Mouse (Mus musculus) gastrocnemius, adult 2 months (tissue): Measurements from ENCODE around the gene Il17f. TPM values are rescaled to one million over a fixed set of nuclear protein-coding genes. Genes with fewer than 3 reads are reported as not detected.

Source experiments
- DNase-seq: peaks from one replicate; pipeline ENCODE4 v3.0.0; 2022
- H3K27ac ChIP-seq: fragments of 200-600 bp; 2 replicates; pipeline ENCODE4 v1.8.1; 2022; ENCODE audit warnings: mild to moderate bottlenecking
- H3K4me3 ChIP-seq: fragments of 200-600 bp; 2 replicates; pipeline ENCODE4 v1.8.1; 2022; ENCODE audit warnings: mild to moderate bottlenecking, moderate library complexity
- CTCF ChIP-seq: fragments of 200-600 bp; IDR thresholded peaks from 2 replicates; pipeline ENCODE4 v1.8.1; 2022; ENCODE audit warnings: antibody characterized with exemption, mild to moderate bottlenecking, moderate library complexity
- intact Hi-C: fragments of 180-260 bp; cut with DNase I; formaldehyde crosslinking; loops from one replicate; pipeline ENCODE4 v1.15.1; 2025
- total RNA-seq, 2 experiments: library from RNA; stranded (reverse); gene quantifications; 2 replicates each; pipeline ENCODE4 v1.2.3; 2021

The Il17f gene
- total RNA-seq, 2 experiments from 2014 or later = not detected

- TF ChIP-seq CTCF = no peak
- intact Hi-C loops = no loop called here
These were observed 30.1 kb downstream of the Il17f start for GRCm38 (mm10) chr1:20760331-20760730.

GRCm38 (mm10) chr1:20759799-20760198 is 30.6 kb downstream of the Il17f start:
- Histone ChIP-seq H3K27ac (no peak overlapping the region), H3K4me3 (no peak overlapping the region)
- intact Hi-C loops = no loop called here
- DNase-seq = no peak
- TF ChIP-seq CTCF = no peak

More at GRCm38 (mm10) chr1:20760331-20760730, 30.1 kb downstream of the Il17f start:
- DNase-seq = no peak
- no peak overlapping the region for H3K4me3 ChIP-seq
- no peak overlapping the region for H3K27ac ChIP-seq

GRCm38 (mm10) chr1:20757586-20757985 is 32.8 kb downstream of the Il17f start:
- no peak for TF ChIP-seq CTCF
- intact Hi-C loops = no loop called here
- Histone ChIP-seq H3K4me3 (no peak overlapping the region), H3K27ac (no peak overlapping the region)
- DNase-seq = no peak

- no peak for DNase-seq
- H3K4me3 ChIP-seq = no peak overlapping the region
- intact Hi-C loops = loop anchor here (5.0 kb wide), 1 partner anchor 142 kb away; no protein-coding TSS in a partner anchor
- no peak for TF ChIP-seq CTCF
- H3K27ac ChIP-seq = no peak overlapping the region
These were observed 36.0 kb downstream of the Il17f start for GRCm38 (mm10) chr1:20754439-20754838.

- intact Hi-C loops = no loop called here
- TF ChIP-seq CTCF = no peak
- no peak overlapping the region for H3K27ac ChIP-seq
- DNase-seq = no peak
- no peak overlapping the region for H3K4me3 ChIP-seq
These were observed 49.9 kb downstream of the Il17f start for GRCm38 (mm10) chr1:20740496-20740998.

GRCm38 (mm10) chr1:20738483-20738882 is 51.9 kb downstream of the Il17f start:
- intact Hi-C loops = loop anchor here (1.0 kb wide), 1 partner anchor 125 kb away; no protein-coding TSS in a partner anchor
- DNase-seq = no peak
- peak; percentile 52 for TF ChIP-seq CTCF
- Histone ChIP-seq H3K27ac (no peak overlapping the region), H3K4me3 (no peak overlapping the region)

GRCm38 (mm10) chr1:20736572-20736971 is 53.8 kb downstream of the Il17f start:
- DNase-seq = no peak
- H3K27ac ChIP-seq = no peak overlapping the region
- no peak overlapping the region for H3K4me3 ChIP-seq
- TF ChIP-seq CTCF = no peak
- intact Hi-C loops = no loop called here

GRCm38 (mm10) chr1:20730903-20731302 is 59.5 kb downstream of the Il17f start, which contains the start of gene Il17a:
Gene Il17a, plus strand, starts transcription at chr1:20730905.
- intact Hi-C loops = no loop called here

More at GRCm38 (mm10) chr1:20730903-20731302, 59.5 kb downstream of the Il17f start, which contains the start of gene Il17a:
- TF ChIP-seq CTCF = no peak
- Histone ChIP-seq H3K4me3 (no peak within 1 kb of the TSS), H3K27ac (no peak within 1 kb of the TSS)
- no peak for DNase-seq

Other genes starting within 250 kb of the Il17f start
- gene Pkhd1, start 172.6 kb downstream of the Il17f start, total RNA-seq = under 1 TPM in 1 of 2 experiments, not detected in 1; 0.06 TPM
- gene Il17a, start 59.7 kb downstream of the Il17f start, total RNA-seq = not detected
- 1 to 10 TPM; 2.6 to 3.0 TPM for gene Mcm3, start 29.7 kb upstream of the Il17f start, total RNA-seq
- gene Paqr8, start 100.0 kb upstream of the Il17f start, total RNA-seq = under 1 TPM; 0.36 to 0.73 TPM
- gene Efhc1, start 161.0 kb upstream of the Il17f start, total RNA-seq = under 1 TPM; 0.18 to 0.50 TPM